Mouse (Mus musculus): ENCODE data around the gene BC049715. TPM values are rescaled to one million over a fixed set of nuclear protein-coding genes. Genes with fewer than 3 reads are reported as not detected.
A peak's percentile ranks its signal among the peaks of the same experiment; 100 is the strongest.

The BC049715 gene
- polyA plus RNA-seq, 1 experiment from 2014 or later, result 2.2 TPM

GRCm38 (mm10) chr6:136803093-136803738 is 24.2 kb upstream of the BC049715 start:
- TF ChIP-seq EP300 (IDR thresholded peaks at IDR 0.05) (no peak), CTCF (IDR thresholded peaks at IDR 0.05) (no peak)
- Histone ChIP-seq H3K4me1 (ENCODE audit: insufficient read depth, low read depth, low read length) (peaks cover 3% of the 10 kb centered on the region; the same call in 1 of the 2 replicates), H3K27ac (ENCODE audit: low read length) (peak overlapping the region; percentile 95), H3K27me3 (replicated peaks; ENCODE audit: insufficient read depth, low read length) (no peaks in the 10 kb centered on the region), H3K36me3 (ENCODE audit: insufficient read depth, low read length) (no peaks in the 10 kb centered on the region), H3K9me3 (ENCODE audit: low read length) (no peaks in the 10 kb centered on the region), H3K9ac (replicated peaks; ENCODE audit: low read depth) (peak overlapping the region; percentile 76), H3K4me2 (replicated peaks; ENCODE audit: low read depth, low read length) (peak overlapping the region; percentile 92), H3K4me3 (ENCODE audit: low read depth, low read length) (peak overlapping the region; percentile 58)
- ATAC-seq, result no peak
- DNase-seq (ENCODE audit: low spot score), result peak; percentile 18
- WGBS, result 9% methylated on average over 12 of the region's 12 CpGs

DNA sequence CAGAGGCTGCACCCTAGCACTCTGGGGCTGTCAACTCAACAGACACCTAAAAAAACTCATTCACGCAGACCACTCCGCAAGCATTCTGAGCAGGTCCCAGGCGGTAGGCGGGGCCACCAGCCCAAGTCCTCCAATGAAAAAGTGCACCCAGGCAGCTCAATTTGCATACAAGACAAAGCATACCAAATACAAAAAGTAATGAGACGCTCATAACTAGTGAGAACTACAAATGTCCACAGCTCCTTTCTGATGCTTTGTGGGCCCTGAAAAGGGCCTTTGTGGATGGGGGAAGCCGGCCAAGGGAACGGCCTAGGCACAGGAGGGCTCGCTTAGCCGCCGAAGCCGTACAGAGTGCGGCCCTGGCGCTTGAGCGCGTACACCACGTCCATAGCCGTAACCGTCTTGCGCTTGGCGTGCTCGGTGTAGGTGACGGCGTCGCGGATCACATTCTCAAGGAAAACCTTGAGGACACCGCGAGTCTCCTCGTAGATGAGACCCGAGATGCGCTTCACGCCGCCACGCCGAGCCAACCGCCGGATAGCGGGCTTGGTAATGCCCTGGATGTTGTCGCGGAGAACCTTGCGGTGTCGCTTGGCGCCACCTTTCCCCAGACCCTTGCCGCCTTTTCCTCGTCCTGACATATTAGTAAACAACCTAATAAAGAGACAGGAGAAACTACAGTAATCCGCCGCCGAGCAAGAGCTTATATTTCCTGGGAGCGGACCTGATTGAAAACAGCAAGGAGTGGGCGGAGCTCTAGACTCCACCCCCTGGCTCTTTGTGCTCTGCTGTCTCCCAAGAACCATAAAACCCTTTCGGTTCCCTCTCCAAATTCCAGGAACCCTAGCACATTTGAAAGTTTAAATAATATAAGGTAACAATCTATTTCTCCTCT is 23.4 kb upstream of the BC049715 start, which contains the start of gene Hist4h4:
Gene Hist4h4, minus strand, starts transcription at position 677 of the 895 bp plus-strand sequence.
- Histone ChIP-seq H3K27ac (ENCODE audit: low read length) (peak within 1 kb of the TSS; percentile 95), H3K4me1 (ENCODE audit: insufficient read depth, low read depth, low read length) (peaks cover 3% of the 10 kb centered on the region; the same call in 1 of the 2 replicates), H3K4me2 (replicated peaks; ENCODE audit: low read depth, low read length) (peak within 1 kb of the TSS; percentile 92), H3K9ac (replicated peaks; ENCODE audit: low read depth) (peak within 1 kb of the TSS; percentile 76), H3K4me3 (ENCODE audit: low read depth, low read length) (peak within 1 kb of the TSS; percentile 58), H3K27me3 (replicated peaks; ENCODE audit: insufficient read depth, low read length) (no peaks in the 10 kb centered on the region), H3K36me3 (ENCODE audit: insufficient read depth, low read length) (no peaks in the 10 kb centered on the region), H3K9me3 (ENCODE audit: low read length) (no peaks in the 10 kb centered on the region)
- ATAC-seq, result peak; percentile 53
- peak; percentile 88 for TF ChIP-seq EP300 (IDR thresholded peaks at IDR 0.05)
- TF ChIP-seq CTCF (IDR thresholded peaks at IDR 0.05), result no peak
- WGBS, result 1% methylated on average over 49 of the region's 50 CpGs
- DNase-seq (ENCODE audit: low spot score), result peak; percentile 96

- Histone ChIP-seq H3K27me3 (replicated peaks; ENCODE audit: insufficient read depth, low read length) (no peaks in the 10 kb centered on the region), H3K4me2 (replicated peaks; ENCODE audit: low read depth, low read length) (peak overlapping the region; percentile 92), H3K4me1 (ENCODE audit: insufficient read depth, low read depth, low read length) (peaks cover 3% of the 10 kb centered on the region; the same call in 1 of the 2 replicates), H3K9ac (replicated peaks; ENCODE audit: low read depth) (no peak overlapping the region), H3K9me3 (ENCODE audit: low read length) (no peaks in the 10 kb centered on the region), H3K4me3 (ENCODE audit: low read depth, low read length) (peak overlapping the region; percentile 58), H3K36me3 (ENCODE audit: insufficient read depth, low read length) (no peaks in the 10 kb centered on the region), H3K27ac (ENCODE audit: low read length) (peak overlapping the region; percentile 95)
- 15% methylated on average over 9 of the region's 9 CpGs for WGBS
- TF ChIP-seq CTCF (IDR thresholded peaks at IDR 0.05) (no peak), EP300 (IDR thresholded peaks at IDR 0.05) (no peak)
- DNase-seq (ENCODE audit: low spot score), result peak; percentile 64
- ATAC-seq, result no peak
These were observed 22.6 kb upstream of the BC049715 start for GRCm38 (mm10) chr6:136804705-136805408.

- peak overlapping the region; percentile 95 for H3K27ac ChIP-seq (ENCODE audit: low read length)
- TF ChIP-seq EP300 (IDR thresholded peaks at IDR 0.05), result no peak
- no peak for TF ChIP-seq CTCF (IDR thresholded peaks at IDR 0.05)
- no peak for DNase-seq (ENCODE audit: low spot score)
- no peak for ATAC-seq
- no peaks in the 10 kb centered on the region for H3K9me3 ChIP-seq (ENCODE audit: low read length)
- H3K9ac ChIP-seq (replicated peaks; ENCODE audit: low read depth), result no peak overlapping the region
- H3K27me3 ChIP-seq (replicated peaks; ENCODE audit: insufficient read depth, low read length), result no peaks in the 10 kb centered on the region
- H3K4me3 ChIP-seq (ENCODE audit: low read depth, low read length), result no peak overlapping the region
- WGBS, result 64% methylated on average over 1 of the region's 1 CpGs
- H3K4me1 ChIP-seq (ENCODE audit: insufficient read depth, low read depth, low read length), result peaks cover 3% of the 10 kb centered on the region; the same call in 1 of the 2 replicates
- H3K4me2 ChIP-seq (replicated peaks; ENCODE audit: low read depth, low read length), result no peak overlapping the region
- H3K36me3 ChIP-seq (ENCODE audit: insufficient read depth, low read length), result no peaks in the 10 kb centered on the region
These were observed 22.0 kb upstream of the BC049715 start for GRCm38 (mm10) chr6:136805409-136805775.

- peak; percentile 88 for DNase-seq (ENCODE audit: low spot score)
- Histone ChIP-seq H3K4me2 (replicated peaks; ENCODE audit: low read depth, low read length) (peak overlapping the region; percentile 90), H3K4me1 (ENCODE audit: insufficient read depth, low read depth, low read length) (peaks cover 3% of the 10 kb centered on the region; the same call in 1 of the 2 replicates), H3K4me3 (ENCODE audit: low read depth, low read length) (no peak overlapping the region), H3K27me3 (replicated peaks; ENCODE audit: insufficient read depth, low read length) (no peaks in the 10 kb centered on the region), H3K36me3 (ENCODE audit: insufficient read depth, low read length) (no peaks in the 10 kb centered on the region), H3K9me3 (ENCODE audit: low read length) (no peaks in the 10 kb centered on the region), H3K27ac (ENCODE audit: low read length) (peak overlapping the region; percentile 95), H3K9ac (replicated peaks; ENCODE audit: low read depth) (no peak overlapping the region)
- 54% methylated on average over 5 of the region's 5 CpGs for WGBS
- ATAC-seq, result peak; percentile 18
- TF ChIP-seq EP300 (IDR thresholded peaks at IDR 0.05) (peak; percentile 12; the same call in 1 of the 2 replicates), CTCF (IDR thresholded peaks at IDR 0.05) (no peak)
These were observed 20.6 kb upstream of the BC049715 start for GRCm38 (mm10) chr6:136806819-136807218.

Data from lung, postnatal 0 days (tissue).